17 mouse cellular contexts compared by ENCODE assay signal in the genomic region with DNA sequence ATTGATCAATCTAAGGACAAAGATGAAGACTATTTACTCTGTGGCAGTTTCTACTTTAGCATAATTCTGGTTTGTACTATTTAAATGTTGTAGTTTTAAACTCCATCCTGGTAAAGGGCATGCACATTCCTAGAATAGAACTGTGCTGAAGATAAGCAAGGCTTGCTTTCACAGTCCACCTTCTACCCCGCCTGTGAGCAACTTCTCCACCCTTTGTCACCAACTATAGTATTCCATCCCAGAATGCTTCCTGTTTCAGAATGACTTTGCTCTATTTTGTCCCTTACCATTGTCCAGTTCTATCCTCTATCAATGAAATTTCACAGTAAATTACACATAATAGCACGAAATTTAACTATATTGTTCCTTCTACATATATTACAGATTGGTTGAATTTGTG.
"Had no signal": no experiment of that assay in that cellular context is flagged by ENCODE, and none has a peak within 500 bp of the region (broad histone marks: within the 10 kb centered on the region; RNA-seq: fewer than 3 reads in every experiment).

No protein-coding gene starts in this region.

- H3K4me2 ChIP-seq: lung, embryonic 14.5 days; midbrain, embryonic 11.5 days; midbrain, embryonic 15.5 days; stomach, embryonic 15.5 days had no signal

- H3K9me3 ChIP-seq: limb, embryonic 10.5 days; megakaryocyte, embryonic 14.5 days; midbrain, embryonic 15.5 days; stomach, embryonic 15.5 days had no signal

- H3K36me3 ChIP-seq: limb, embryonic 10.5 days; midbrain, embryonic 15.5 days; stomach, embryonic 15.5 days had no signal

- H3K27me3 ChIP-seq: megakaryocyte, embryonic 14.5 days; midbrain, embryonic 15.5 days; stomach, embryonic 15.5 days had no signal

- H3K4me3 ChIP-seq: layer of hippocampus, adult 2 months; left cerebral cortex, adult 2 months; limb, embryonic 10.5 days; megakaryocyte, embryonic 14.5 days; midbrain, embryonic 15.5 days; stomach, embryonic 15.5 days had no signal

- H3K27ac ChIP-seq: kidney, postnatal 0 days; layer of hippocampus, adult 2 months; left cerebral cortex, adult 2 months; limb, embryonic 10.5 days; liver, embryonic 14.5 days; midbrain, embryonic 15.5 days; stomach, embryonic 15.5 days had no signal

- H3K9ac ChIP-seq: liver, embryonic 14.5 days; lung, embryonic 14.5 days; midbrain, embryonic 15.5 days; stomach, embryonic 15.5 days had no signal

- H3K4me1 ChIP-seq: limb, embryonic 10.5 days; megakaryocyte, embryonic 14.5 days; midbrain, embryonic 15.5 days; stomach, embryonic 15.5 days had no signal

- DNase-seq: kidney, adult 9 months; kidney, postnatal 4 days; lung, embryonic 14.5 days; lung, postnatal 10 days; lung, postnatal 4 days; right cerebral cortex, postnatal 14 days; thymus, adult 2 months; thymus, postnatal 25 days had no signal

- ATAC-seq: midbrain, embryonic 15.5 days had no signal
